Mouse (Mus musculus) gastrocnemius, postnatal 4 days (tissue): Measurements from ENCODE around the gene Hcar1. TPM values are rescaled to one million over a fixed set of nuclear protein-coding genes. Genes with fewer than 3 reads are reported as not detected.
A peak's percentile ranks its signal among the peaks of the same experiment; 100 is the strongest.

Experiments
- DNase-seq, 2 experiments: peaks; one replicate each; pipeline ENCODE4 v3.0.0; 2021 to 2022; ENCODE audit warnings: low spot score in 2 of 2, mixed read lengths in 2 of 2
- total RNA-seq, 2 experiments: library from RNA; stranded (reverse); gene quantifications; 2 replicates each; pipeline ENCODE4 v1.2.3; 2021

Hcar1 gene
- total RNA-seq, 2 experiments from 2014 or later: 1.4 to 3.3 TPM

- DNase-seq: no peak
These were observed 14.5 kb downstream of the Hcar1 start, which contains the start of gene Hcar2 for GRCm38 (mm10) chr5:123865365-123865764. Gene Hcar2 (minus strand): TSS chr5:123865499.

- no peak for DNase-seq
These were observed 15.9 kb downstream of the Hcar1 start for GRCm38 (mm10) chr5:123863934-123864333.

DNA sequence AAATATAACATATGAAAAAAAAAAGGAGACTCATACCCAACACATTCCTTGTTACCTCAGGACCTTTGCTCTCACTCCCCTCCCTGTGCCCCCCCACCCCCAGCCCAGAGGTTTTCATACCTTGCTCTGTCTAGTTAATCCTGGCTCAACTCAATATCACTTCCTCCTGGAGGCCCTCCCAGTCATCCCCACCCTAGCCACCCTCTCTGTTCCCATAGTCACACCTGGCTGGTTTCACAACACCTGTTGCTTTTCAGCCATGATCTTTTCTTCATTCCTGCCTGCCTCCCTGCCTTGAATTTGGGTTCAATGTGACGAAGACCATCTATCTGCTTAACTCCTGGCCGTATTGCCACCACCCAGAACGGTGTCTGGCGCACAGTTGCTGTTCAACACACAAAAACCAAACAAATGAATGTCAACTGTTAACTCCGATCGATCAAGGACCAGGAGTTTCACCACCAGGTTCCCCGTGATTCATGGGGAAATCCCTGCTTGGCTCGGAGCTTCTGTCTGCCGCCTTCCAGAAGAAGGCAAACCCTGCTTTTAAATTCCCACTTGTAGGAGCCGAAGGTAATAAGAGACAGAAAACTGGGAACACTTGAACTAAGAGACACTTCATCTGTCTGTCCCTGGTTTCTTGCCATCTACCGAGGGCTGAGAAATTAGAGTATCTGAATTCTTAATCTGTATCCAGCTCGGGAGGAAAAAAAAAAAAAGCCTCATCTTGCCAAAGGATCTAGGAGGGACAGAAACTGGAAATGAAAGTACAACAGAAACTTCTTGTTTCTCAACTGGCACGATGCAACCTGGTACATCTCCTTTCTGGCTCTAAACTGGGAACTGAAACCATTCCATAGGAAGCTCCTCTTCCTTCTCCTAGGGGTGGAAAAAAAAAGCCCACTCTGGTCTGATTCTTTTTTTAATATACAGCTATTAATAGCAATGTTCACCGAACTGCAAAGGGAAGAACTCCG is 17.2 kb downstream of the Hcar1 start:
- no peak for DNase-seq

GRCm38 (mm10) chr5:123858798-123859197 is 21.0 kb downstream of the Hcar1 start:
- no peak for DNase-seq

- no peak for DNase-seq
These were observed 25.3 kb downstream of the Hcar1 start for GRCm38 (mm10) chr5:123854511-123854910.

DNA sequence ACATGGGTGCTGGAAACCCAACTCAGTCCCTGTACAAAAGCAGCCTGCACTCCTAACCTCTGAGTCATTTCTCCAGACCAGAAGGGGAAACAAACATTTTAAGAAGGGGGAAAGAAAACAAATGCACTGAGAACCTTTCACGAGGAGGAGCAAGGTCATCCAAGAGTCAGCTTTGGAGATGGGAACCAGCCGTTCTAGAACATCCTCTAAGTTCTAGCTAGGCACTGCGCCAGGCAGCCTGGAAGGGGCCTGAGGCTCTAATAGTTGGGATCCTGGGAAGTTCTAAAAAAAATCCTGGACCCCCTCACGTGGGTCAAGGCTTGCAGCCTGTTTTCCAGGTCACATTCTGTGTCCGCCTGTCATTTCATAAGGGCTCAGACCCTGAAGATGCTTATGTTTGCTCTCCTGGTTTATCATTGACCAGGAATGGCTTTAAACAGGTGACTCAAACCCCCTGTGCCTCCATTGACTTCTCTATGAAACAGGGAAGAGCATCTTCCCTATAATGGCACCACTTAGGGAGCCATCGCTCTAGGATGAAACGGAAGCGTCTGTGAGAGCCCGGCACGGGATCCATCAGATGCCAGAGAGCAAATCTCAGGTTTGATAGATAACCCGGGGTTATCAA is 25.8 kb downstream of the Hcar1 start:
- DNase-seq: no peak

DNA sequence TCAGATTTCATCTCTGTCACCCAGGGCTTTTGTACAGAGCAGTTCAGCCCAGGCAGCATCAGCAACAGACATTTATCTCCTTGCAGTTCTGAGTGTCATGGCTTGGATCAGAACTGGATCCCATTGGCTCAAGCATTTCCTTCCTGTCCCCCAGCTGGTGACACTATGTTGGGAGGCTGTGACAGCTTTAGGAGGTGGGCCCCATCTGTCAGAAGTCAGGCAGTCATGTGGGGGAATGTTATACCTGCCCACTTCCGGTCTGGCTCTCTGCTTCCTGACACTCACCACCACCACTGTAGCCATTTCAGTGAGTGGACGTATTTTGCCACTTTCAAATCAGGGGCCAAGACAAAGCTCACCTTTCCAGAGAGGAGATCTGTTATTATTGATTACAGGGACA is 28.4 kb downstream of the Hcar1 start:
- no peak for DNase-seq

DNA sequence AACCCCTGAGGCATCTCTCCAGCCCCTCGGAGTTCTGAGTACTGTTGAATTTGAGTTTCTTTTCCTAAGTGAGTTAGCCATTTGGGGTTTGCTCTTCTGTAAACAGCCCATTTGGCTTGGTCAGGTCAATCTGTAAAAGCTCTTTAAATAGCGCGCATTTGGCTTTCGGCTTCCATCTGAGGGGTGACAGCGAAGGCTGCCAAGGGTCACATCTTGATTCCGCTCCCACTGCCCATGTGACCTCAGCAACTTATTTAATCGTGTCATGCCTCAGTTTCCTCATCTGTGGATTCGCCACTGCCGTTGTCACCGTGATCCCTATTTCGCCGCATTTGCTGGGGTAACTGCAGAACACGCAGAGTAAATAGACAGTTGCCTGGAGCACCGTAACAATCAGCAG is 35.5 kb downstream of the Hcar1 start:
- DNase-seq: no peak

DNA sequence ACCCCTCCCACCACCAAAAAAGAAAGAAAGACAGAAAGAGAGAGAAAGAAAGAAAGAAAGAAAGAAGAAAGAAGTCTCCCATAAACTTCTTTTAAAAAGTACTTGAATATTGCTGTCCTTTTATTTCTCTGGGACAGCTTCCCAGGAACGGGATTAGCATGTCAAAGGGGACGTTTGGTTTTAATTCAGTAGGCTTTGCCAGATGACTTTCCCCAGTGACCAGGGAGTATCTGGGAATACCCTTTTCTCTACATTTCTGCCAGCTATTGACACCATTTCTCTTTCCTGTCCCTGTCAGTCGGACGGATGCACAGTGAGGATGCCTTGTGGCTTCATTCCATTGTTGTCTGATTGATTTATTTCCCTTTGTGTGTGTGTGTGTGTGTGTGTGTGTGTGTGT is 36.0 kb downstream of the Hcar1 start:
- no peak for DNase-seq

DNA sequence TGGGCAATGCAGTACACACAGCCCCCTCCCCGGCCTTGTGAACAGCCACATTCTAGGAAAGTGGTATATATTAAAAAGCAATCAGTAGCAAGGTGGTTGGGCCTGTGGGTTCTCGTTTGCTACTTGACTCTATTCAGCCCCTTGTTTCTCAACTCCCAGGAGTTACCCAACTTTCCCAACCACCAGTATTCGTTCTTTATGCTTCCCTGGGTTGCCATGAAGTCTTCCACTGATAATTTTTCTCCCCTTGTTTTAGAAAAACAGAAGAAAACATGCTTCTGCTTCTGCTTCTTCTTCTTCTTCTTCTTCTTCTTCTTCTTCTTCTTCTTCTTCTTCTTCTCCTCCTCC is 36.9 kb downstream of the Hcar1 start:
- no peak for DNase-seq

DNA sequence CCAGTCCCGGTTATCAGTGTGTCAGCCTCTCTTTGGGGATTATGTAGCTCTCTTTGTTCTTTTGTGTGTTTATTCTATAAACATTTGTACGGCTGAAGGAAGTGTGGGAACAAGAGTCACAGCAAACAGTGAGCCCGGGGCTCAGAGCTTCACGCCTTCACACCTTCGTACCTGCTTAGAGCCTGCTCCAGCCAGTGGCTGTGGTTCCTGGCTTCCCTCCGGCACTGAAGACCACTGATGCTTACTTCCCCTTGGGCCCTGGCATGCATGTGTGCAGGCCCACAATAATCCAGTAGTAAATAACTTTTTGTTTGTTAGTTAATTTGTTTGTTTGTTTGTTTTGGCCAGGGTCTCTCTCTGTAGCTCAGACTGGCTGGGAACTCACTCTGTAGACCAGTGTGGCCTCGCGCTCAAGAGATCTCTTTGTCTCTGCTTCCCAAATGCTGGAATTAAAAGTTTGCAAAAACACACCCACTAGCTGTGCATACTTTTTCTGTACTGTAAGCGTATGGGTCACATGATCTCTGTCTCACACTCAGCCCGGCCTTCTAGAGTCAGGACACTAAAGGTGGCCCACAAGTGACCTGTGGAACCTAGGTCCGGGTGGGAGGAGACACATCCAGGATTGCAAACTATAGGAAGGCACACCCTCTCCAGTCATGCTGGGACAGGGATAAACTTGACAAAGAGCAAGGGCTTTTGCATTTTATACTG is 37.4 kb downstream of the Hcar1 start:
- no peak for DNase-seq

DNA sequence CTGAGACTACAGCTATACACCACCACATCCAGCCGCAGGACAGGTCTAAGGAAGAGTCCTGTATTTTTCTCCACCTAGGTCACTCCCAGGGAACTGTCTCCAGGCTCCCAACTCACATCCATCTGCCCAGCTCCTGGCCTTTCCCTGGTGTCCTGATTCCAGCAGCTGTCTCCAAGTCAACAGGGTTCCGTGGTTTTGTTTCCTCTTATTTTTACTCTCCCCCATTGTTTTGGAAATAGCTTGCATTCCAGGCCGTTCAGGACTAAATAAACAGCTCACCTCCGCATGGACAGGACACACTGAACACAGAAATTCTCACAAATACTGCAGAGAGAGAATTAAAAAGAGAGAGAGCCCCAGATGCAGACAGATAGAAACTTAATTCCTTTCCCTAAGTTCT is 42.4 kb downstream of the Hcar1 start:
- no peak for DNase-seq

GRCm38 (mm10) chr5:123834836-123835235 is 45.0 kb downstream of the Hcar1 start:
- no peak for DNase-seq

GRCm38 (mm10) chr5:123832309-123832708 is 47.5 kb downstream of the Hcar1 start:
- DNase-seq: no peak

GRCm38 (mm10) chr5:123827659-123828091 is 52.1 kb downstream of the Hcar1 start:
- peak in 1 of 2 experiments; percentile 29 for DNase-seq

Other genes with a start within 250 kb of the Hcar1 start
- 10 to 100 TPM; 79.5 to 94.5 TPM for gene Clip1, start 195.4 kb downstream of the Hcar1 start, total RNA-seq
- gene Zcchc8, start 158.9 kb downstream of the Hcar1 start, total RNA-seq: 10 to 100 TPM; 42.8 to 50.7 TPM
- gene Rsrc2, start 130.6 kb downstream of the Hcar1 start, total RNA-seq: 10 to 100 TPM; 64.5 to 87.8 TPM
- gene Kntc1, start 130.3 kb downstream of the Hcar1 start, total RNA-seq: 10 to 100 TPM; 14.3 to 15.1 TPM
- gene Hcar2, start 14.5 kb downstream of the Hcar1 start, total RNA-seq: 1 to 10 TPM in 1 of 2 experiments, under 1 TPM in 1; 0.96 to 1.8 TPM
- gene Denr, start 27.2 kb upstream of the Hcar1 start, total RNA-seq: 10 to 100 TPM; 59.8 to 66.3 TPM
- gene Gm43518, start 47.4 kb upstream of the Hcar1 start, total RNA-seq: under 1 TPM in 1 of 2 experiments, not detected in 1; 0.69 TPM
- gene Ccdc62, start 50.7 kb upstream of the Hcar1 start, total RNA-seq: 1 to 10 TPM; 2.5 to 4.1 TPM
- gene Hip1r, start 93.6 kb upstream of the Hcar1 start, total RNA-seq: 1 to 10 TPM; 5.5 to 6.6 TPM
- gene Vps37b, start 152.2 kb upstream of the Hcar1 start, total RNA-seq: 10 to 100 TPM; 24.4 to 29.3 TPM
- gene Abcb9, start 215.8 kb upstream of the Hcar1 start, total RNA-seq: 1 to 10 TPM; 5.2 to 6.1 TPM
- gene Ogfod2, start 232.3 kb upstream of the Hcar1 start, total RNA-seq: 10 to 100 TPM in 1 of 2 experiments, 1 to 10 TPM in 1; 9.0 to 11.2 TPM
- 10 to 100 TPM; 69.9 to 76.4 TPM for gene Arl6ip4, start 236.1 kb upstream of the Hcar1 start, total RNA-seq